Mouse (Mus musculus) T-cell, adult 2 months (primary cell): ENCODE measurements around the gene Anks1b.

ENCODE experiments used
- DNase-seq: peaks from one replicate; pipeline ENCODE4 v3.0.0; 2022; ENCODE audit warnings: low spot score

The Anks1b gene

GRCm38 (mm10) chr10:90169941-90170580, 296.8 kb downstream of the Anks1b start:
- no peak for DNase-seq

GRCm38 (mm10) chr10:90190366-90190765, 317.1 kb downstream of the Anks1b start:
- no peak for DNase-seq

DNA sequence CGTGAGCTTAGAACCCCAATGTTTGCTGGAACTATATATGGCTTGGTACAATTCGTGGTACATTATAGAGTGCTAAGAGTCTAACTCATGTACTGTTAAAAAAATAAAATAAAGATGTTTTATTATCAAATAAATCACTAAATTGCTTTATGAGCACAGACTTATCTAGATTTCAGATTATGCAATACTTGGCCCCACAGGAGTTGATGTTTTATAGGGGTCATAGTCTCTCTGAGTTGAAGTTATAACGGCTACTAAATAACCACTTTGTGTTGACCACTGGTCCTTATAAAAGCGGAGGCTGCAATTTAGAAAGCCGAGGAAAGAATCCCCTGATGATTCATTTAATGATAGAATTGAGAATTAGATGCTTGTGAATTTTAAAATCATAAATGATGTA, 323.6 kb downstream of the Anks1b start:
- no peak for DNase-seq

- DNase-seq, result no peak
Measured at GRCm38 (mm10) chr10:90210044-90210443, 336.7 kb downstream of the Anks1b start.

GRCm38 (mm10) chr10:90220470-90220869, 347.2 kb downstream of the Anks1b start:
- no peak for DNase-seq

GRCm38 (mm10) chr10:90222793-90223495, 349.6 kb downstream of the Anks1b start:
- DNase-seq, result no peak

DNA sequence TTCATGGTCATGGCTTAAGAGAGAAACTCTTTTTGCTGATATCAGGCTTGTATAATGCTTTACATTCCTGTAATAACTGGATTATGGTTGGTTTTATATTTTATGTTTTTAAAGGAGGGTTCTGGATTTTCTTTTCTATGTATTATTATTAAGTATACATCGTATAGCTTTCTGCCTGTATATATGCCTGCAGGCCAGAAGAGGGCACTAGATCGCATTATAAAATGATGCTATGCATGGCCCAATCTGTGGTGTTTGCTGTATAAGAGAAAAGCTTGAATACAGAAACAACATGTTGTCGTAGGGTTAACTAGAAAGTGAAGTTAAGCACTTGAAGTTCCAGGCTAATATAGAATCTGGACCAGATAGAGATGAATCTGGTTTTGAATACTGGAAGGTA, 362.0 kb downstream of the Anks1b start:
- DNase-seq, result no peak

DNA sequence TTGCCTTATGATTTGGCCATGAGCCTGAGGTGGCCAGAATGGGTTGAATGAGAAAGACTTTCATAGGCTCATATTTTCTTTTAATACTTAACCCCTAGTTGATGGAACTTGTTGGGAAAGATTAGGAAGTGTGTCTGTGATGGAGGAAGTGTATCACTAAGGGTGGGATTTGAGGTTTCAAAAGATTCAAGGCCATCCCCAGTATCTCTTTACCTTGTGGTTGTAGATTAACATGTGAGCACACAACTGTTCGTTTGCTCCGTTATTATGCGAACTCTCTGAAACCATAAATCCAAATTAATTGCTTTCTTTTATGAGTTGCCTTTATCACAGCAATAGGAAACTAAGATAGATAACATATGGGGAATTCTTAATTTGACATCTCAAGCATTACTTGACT, 364.0 kb downstream of the Anks1b start:
- no peak for DNase-seq

- DNase-seq, result no peak
Measured at GRCm38 (mm10) chr10:90258944-90259714, 385.8 kb downstream of the Anks1b start.

DNA sequence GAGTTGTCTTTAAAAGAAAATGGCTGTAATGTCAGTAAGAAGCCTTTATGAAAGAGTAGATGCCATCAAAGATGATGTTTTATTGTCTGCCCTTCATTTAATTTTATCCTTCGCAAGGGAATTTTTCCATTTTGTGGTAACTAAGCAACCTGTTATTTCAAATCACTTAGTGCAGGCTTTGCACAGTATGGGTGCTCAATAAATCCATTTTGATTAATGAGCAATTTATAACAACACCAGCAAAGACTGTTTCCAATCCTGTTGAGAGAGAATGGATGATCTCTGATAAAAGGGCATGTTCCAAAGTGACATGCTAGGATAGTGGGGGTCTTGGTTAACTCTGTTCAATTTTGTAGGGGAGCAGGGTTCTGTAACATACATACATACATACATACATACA, 398.0 kb downstream of the Anks1b start:
- no peak for DNase-seq

DNA sequence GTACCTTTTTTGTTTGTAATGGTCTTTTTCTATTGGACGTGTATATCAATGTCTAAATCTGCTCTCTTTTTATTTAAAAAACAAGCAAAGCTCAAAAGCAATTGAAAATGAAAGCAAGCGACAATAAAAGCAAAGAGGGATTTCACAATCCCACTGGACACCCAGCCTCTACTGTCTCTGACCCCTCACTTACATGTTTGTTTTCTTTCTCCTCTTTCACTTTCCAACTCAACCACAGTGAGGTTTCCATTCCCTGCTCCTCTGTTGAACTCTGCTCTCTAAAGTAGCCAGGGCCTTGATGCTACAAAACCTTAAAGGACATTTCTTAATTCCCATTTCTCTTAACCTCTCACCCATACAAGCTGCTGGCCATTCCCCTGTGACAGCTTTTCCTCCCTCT, 400.0 kb downstream of the Anks1b start:
- DNase-seq, result no peak

DNA sequence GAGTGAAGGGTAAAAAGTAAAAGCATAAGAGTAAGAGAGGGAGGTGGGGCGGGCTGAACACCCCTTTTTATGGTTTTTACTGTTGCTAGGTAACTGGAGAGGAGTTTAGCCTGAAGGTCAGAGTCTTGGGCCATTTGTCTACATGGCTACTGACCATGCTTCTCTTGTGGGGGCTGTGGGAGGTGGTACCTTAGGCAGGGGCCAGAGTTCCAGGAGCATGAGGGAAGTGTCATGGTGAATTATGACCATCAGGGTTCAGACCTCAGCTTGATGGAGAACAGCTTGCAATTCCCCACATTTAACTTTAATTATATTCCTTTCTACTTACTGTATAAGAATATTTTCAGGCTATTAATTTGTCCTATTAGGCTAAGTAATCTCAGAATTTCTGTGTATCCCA, 413.3 kb downstream of the Anks1b start:
- no peak for DNase-seq

DNA sequence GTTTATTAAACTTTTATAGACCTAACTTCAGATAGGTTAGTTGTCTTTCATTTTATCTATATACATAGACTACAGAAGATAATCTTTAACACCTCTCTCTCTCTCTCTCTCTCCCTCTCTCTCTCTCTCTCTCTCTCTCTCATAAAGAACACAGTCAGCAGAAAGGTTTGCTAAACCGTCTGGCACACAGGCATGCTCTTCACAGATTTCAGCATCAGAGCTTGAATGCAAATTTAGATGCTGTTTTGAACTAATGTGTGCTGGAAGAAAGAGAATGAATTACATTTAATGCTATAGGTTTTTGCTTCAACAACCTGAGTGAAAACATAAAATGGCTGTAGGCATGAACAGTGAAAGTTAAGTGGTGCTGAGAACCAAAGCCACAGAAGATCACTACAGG, 429.9 kb downstream of the Anks1b start:
- DNase-seq, result no peak

GRCm38 (mm10) chr10:90306156-90306555, 432.8 kb downstream of the Anks1b start:
- no peak for DNase-seq

DNA sequence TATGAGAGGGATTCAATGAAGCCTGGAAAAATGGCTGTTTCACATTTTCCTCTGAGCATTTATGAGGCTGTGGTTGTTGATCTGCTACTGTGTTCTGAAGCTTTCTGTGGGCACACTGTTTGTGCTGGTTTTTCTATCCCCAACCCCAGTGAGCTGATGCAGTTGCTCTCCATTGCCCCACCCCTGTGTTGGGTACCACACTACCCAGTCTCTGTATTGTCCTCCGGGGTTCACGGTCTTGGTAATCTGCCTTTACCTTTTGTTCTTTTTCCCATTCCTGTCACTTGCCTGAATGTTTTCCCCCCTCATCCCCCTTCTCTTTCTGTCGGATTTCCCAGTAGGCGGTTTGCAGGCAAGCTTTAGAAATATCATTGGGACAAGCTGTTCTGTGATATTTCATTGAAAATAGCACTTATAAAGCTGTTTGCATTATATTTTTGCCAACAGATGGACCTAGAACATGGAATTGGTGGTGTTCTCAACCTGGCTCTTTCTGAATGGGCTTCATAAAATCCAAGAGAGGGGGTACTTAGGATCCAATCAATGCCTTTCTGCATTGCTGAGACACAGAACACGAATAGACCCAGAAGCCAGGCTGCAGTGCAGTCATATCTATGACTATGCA, 434.7 kb downstream of the Anks1b start:
- DNase-seq, result no peak

- DNase-seq, result no peak
Measured at GRCm38 (mm10) chr10:90329781-90330180, 456.5 kb downstream of the Anks1b start.

DNA sequence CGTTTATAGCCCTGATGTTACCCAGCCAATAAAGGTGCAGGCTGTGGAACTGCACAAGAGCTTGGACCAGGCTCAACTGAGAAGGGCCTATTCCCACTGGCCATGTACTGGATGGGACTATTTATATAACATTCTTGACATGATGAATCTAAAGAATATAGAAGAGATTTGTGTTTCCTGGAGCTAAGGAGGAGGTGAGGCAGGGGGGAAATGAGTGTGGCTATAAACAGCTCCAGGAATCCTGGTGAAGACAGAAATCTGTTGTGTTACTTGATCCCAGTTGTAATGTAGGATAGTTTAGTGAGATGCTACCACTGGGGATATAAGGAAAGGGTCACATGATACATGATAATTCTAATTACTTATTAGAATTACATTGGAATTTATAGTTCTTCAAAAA, 472.1 kb downstream of the Anks1b start:
- DNase-seq, result no peak

GRCm38 (mm10) chr10:90356258-90356657, 482.9 kb downstream of the Anks1b start:
- DNase-seq, result no peak

DNA sequence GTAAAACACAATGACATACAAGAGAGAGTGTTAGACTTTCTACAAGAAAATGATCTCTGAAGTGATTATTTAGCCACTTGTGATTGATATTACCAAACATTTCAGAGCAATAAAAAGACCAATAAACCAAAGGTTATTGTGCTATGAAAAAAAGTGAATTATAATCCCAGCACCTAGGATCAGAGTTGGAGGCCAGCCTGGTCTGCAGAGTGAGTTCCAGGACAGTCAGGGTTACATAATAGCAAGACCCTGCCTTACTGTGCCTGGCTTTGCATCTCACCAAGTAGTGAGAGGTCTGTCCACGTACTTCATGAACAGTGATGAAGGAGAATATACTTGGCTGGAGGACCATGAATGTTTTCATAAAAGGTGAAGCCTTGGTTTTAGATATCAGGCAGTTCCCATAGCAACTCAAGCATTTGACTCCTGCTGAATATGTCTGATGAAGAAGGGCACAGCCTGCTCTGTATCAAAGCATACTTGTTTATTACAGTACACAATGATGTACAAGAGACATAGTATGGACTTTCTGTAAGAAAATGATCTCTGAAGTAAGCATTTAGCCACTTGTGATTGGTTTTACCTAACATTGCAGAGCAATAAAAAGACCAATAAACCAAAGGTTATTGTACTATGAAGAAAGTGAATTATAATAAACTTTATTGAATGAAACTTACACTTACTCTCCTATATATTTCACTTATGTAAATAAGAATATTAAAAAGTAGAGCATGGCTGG, 484.0 kb downstream of the Anks1b start:
- no peak for DNase-seq

DNA sequence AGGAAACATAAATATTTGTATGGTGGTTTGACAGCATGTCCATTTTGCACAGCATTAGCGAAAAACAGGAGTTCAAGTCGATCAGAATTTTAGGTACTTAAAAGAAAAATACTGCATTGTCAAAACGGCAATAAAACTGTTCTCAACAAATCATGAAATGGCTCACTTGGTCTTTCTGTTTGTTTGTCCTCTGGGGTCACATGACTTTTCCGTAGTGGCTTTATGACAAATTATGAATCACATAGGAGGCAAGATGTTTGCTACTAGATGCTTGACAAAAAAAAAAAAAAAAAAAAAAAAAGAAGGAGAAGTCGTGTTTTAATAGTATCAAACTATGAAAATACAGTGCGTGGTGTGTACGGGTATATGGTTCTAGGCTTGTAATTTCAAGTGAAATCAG, 495.7 kb downstream of the Anks1b start:
- DNase-seq, result no peak

DNA sequence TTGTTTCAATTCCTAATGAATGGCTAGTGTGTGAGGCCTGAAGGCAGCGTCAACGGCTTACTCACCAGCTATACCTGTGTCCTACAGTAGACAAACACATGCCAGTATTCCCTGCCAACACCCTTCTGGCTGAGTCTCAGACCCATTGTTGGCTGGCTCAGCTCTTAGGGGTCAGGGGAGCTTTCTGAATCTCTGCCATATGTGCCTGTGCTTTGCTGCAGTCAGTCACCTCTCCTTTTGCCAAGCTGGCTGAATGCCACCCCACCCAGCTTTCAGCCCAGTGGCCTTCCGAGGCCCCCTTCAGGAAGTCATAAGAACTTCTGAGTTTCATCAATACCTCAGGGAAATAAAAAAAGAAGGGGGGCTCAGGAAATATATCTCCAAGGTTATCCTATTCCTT, 497.4 kb downstream of the Anks1b start:
- DNase-seq, result no peak

DNA sequence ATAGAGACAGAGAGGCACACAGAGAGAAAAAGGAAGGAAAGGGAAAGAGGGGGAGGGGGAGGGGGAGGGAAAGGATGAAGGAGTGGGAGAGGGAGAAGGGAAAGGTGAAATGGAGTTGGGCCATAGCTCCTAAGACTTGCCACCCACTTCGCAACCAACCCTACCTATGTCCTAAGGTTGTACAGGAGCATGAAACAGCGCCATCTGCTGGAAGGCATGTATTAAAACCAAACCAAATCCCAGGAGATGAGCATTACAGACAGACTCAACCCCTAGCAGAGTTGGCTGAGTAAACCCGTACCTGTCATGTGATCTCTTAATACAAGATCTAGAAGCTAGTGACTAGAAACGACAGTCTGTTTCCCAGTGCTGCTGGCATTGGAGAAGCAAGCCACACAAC, 500.2 kb downstream of the Anks1b start:
- no peak for DNase-seq
